Mouse (Mus musculus) C2C12 (cell line): Measurements from ENCODE around the gene Gm47996. TPM values are rescaled to one million over a fixed set of nuclear protein-coding genes. Genes with fewer than 3 reads are reported as not detected.
A peak's percentile ranks its signal among the peaks of the same experiment; 100 is the strongest.

Experiments
- H3K27me3 ChIP-seq: one replicate; pipeline ENCODE4 v1.6.1; 2011; ENCODE audit not compliant: control insufficient read depth, insufficient read depth, insufficient read length
- H3K36me3 ChIP-seq: one replicate; pipeline ENCODE4 v1.6.1; 2011; ENCODE audit not compliant: control insufficient read depth, insufficient read depth
- H3K4me3 ChIP-seq: one replicate; pipeline ENCODE4 v1.5.1; 2011; ENCODE audit warnings: mild to moderate bottlenecking, control low read depth; ENCODE audit not compliant: poor library complexity, insufficient read depth, severe bottlenecking
- H3K79me2 ChIP-seq: one replicate; pipeline ENCODE4 v1.6.1; 2011; ENCODE audit not compliant: control insufficient read depth, insufficient read depth
- H3K79me3 ChIP-seq: one replicate; pipeline ENCODE4 v1.6.1; 2011; ENCODE audit warnings: low read depth, control low read depth
- H3ac ChIP-seq: one replicate; pipeline ENCODE3; 2011; ENCODE audit warnings: low read depth; ENCODE audit not compliant: control insufficient read depth, insufficient read length
- CEBPB ChIP-seq: IDR thresholded peaks from one replicate; pipeline ENCODE4 v1.6.1; 2011; ENCODE audit warnings: low read depth, mild to moderate bottlenecking, control low read depth, moderate library complexity
- CTCF ChIP-seq: IDR thresholded peaks from one replicate; pipeline ENCODE4 v1.5.1; 2011; ENCODE audit not compliant: control insufficient read depth, insufficient read depth, insufficient read length
- FOSL1 ChIP-seq: IDR thresholded peaks from one replicate; pipeline ENCODE4 v1.8.0; 2011; ENCODE audit warnings: mild to moderate bottlenecking, low read length; ENCODE audit not compliant: poor library complexity, insufficient read depth, severe bottlenecking
- MAX ChIP-seq: IDR thresholded peaks from one replicate; pipeline ENCODE4 v1.6.1; 2011; ENCODE audit warnings: mild to moderate bottlenecking, control low read depth
- MYOD1 ChIP-seq: IDR thresholded peaks from one replicate; pipeline ENCODE4 v1.6.1; 2011; ENCODE audit warnings: low read depth; ENCODE audit not compliant: control insufficient read depth, insufficient read length
- MYOG ChIP-seq: IDR thresholded peaks from one replicate; pipeline ENCODE4 v1.6.1; 2011; ENCODE audit not compliant: control insufficient read depth, insufficient read length; ENCODE audit errors: extremely low read depth
- USF1 ChIP-seq: IDR thresholded peaks from one replicate; pipeline ENCODE4 v1.6.1; 2011; ENCODE audit warnings: low read depth, mild to moderate bottlenecking, control low read depth, moderate library complexity
- polyA plus RNA-seq: library from polyadenylated mRNA; unstranded; fragments of >200 nt; fragmentation: generic; extraction: Trizol; gene quantifications from one replicate; pipeline ENCODE4 v1.2.1, GENCODE M21; 2012; ENCODE audit warnings: missing spikeins

Gene Gm47996
- polyA plus RNA-seq, 1 experiment = not detected

DNA sequence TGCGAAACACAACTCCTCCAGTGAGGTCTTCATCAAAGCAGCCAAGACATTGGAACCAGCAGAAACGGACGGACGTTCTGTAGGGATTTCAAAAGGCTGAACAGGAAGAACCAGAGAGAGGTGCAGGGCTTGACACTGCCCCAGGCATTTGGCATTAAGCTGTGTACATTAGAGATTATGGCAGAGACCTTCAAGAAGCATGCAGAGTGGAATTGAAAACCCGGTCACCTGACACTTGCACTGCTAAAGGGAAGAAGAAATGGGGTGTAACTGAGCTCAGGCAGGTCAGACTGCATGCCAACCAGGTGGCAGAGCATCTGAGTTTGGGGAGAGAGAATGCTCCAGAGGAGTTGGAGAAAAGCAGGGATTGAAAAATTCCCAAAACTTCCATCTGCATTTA, 45.5 kb downstream of the Gm47996 start:
- no peak overlapping the region for H3K4me3 ChIP-seq
- TF ChIP-seq USF1 (no peak), MYOD1 (no peak), CTCF (no peak), CEBPB (no peak), FOSL1 (no peak), MYOG (no peak), MAX (no peak)
- no peaks in the 10 kb centered on the region for H3K79me2 ChIP-seq
- no peaks in the 10 kb centered on the region for H3K36me3 ChIP-seq
- H3K27me3 ChIP-seq = no peaks in the 10 kb centered on the region
- H3K79me3 ChIP-seq = no peaks in the 10 kb centered on the region
- H3ac ChIP-seq = no peak overlapping the region

DNA sequence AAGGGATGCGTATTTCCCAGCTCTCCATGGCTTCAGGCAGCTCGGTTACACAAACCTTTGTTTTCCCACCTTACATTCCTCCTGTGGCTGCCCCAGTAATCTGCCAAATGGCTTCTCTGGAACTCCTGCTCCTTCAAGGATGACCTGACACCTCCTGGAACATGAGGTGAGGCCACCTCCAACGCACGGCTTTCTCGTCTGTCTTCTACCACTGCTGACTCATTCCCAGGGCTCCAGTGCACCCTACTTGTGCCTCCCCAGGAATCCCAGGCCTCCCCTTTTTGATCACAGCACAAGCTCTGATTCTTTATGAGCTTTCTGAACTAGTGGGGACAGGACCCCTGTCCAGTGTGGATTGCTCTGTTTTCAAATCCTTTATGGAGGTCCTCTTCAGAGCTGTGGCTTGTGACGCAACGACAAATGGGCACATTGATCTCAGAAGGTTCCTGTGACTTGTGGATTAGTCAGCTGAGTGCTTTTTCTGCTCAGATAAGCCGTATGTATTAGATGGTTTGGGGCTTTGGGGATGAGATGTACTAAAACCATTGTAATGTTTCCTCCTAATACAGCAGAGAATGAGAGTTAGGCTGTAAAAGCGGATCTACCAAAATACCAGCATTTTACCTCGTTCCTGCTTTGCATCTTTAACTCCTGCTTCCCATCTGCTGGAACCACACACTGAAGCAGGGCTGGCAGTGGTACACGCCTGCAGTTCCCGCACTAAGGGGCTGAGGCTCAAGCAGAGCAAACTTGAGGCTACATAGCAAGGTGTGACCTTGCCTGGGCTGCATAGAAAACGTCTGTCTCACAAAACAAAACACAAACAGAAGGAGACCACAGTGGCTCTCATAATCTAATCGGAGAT, 48.4 kb downstream of the Gm47996 start:
- Histone ChIP-seq H3K79me3 (no peaks in the 10 kb centered on the region), H3K79me2 (no peaks in the 10 kb centered on the region), H3K4me3 (no peak overlapping the region), H3ac (no peak overlapping the region), H3K27me3 (no peaks in the 10 kb centered on the region), H3K36me3 (no peaks in the 10 kb centered on the region)
- TF ChIP-seq FOSL1 (no peak), USF1 (no peak), MAX (no peak), CTCF (no peak), MYOG (no peak), MYOD1 (no peak), CEBPB (peak; percentile 42)

DNA sequence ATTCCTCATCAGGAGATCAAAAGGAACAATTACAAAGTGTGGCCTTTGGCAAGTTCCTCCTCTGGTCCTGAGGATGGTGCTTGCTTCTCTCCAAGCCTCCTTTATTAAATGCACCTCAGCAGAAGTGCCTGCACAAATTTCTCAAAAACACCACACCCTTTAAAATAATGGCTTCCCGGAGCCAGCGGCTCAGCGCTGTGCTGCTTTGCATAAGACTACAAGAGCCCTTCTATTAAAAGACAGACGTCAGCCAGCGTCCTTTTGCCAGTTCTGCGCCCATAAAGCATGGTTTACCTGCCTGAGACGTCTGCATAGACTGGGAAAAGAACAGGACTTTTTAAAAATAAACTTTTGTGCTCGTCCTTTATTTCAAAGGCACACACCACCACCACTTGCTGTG, 49.1 kb downstream of the Gm47996 start:
- Histone ChIP-seq H3K36me3 (no peaks in the 10 kb centered on the region), H3K79me2 (no peaks in the 10 kb centered on the region), H3K4me3 (no peak overlapping the region), H3ac (no peak overlapping the region), H3K79me3 (no peaks in the 10 kb centered on the region), H3K27me3 (no peaks in the 10 kb centered on the region)
- TF ChIP-seq CEBPB = no peak
- TF ChIP-seq FOSL1 = no peak
- TF ChIP-seq MYOD1 = no peak
- TF ChIP-seq MAX = no peak
- no peak for TF ChIP-seq USF1
- no peak for TF ChIP-seq CTCF
- no peak for TF ChIP-seq MYOG

Other genes starting within 250 kb of the Gm47996 start
- gene Hmcn1, start 216.7 kb upstream of the Gm47996 start, polyA plus RNA-seq = 0.13 TPM
- gene Gm47985, start 27.6 kb upstream of the Gm47996 start, polyA plus RNA-seq = 0.07 TPM
- 0.05 TPM for gene Gm8947, start 17.8 kb upstream of the Gm47996 start, polyA plus RNA-seq
- gene Gm47995, start 11.7 kb upstream of the Gm47996 start, polyA plus RNA-seq = 0.05 TPM
- not detected for gene 3110040M04Rik, start 6.0 kb upstream of the Gm47996 start, polyA plus RNA-seq
- 38.6 TPM for gene Ivns1abp, start 134.3 kb downstream of the Gm47996 start, polyA plus RNA-seq
- 1.7 TPM for gene Swt1, start 218.3 kb downstream of the Gm47996 start, polyA plus RNA-seq
- gene Trmt1l, start 218.4 kb downstream of the Gm47996 start, polyA plus RNA-seq = 9.7 TPM